Mouse (Mus musculus) erythroblast, embryonic 14.5 days (primary cell): Measurements from ENCODE around the gene Ptprt. TPM values are rescaled to one million over a fixed set of nuclear protein-coding genes. Genes with fewer than 3 reads are reported as not detected.

Experiments
- H3K27me3 ChIP-seq: 2 replicates; pipeline ENCODE4 v1.6.1; 2012; ENCODE audit warnings: inconsistent platforms; ENCODE audit not compliant: control insufficient read depth
- H3K36me3 ChIP-seq: 2 replicates; pipeline ENCODE4 v1.6.1; 2012; ENCODE audit warnings: mild to moderate bottlenecking, inconsistent platforms; ENCODE audit not compliant: control insufficient read depth
- H3K4me1 ChIP-seq: 2 replicates; pipeline ENCODE4 v1.6.1; 2012; ENCODE audit warnings: inconsistent platforms; ENCODE audit not compliant: control insufficient read depth
- H3K4me3 ChIP-seq: replicated peaks from 2 replicates; pipeline ENCODE3; 2012; ENCODE audit warnings: moderate library complexity, mild to moderate bottlenecking, inconsistent platforms
- H3K9me3 ChIP-seq: 2 replicates; pipeline ENCODE4 v1.6.1; 2012; ENCODE audit warnings: low read length, inconsistent platforms, mixed read lengths; ENCODE audit not compliant: control insufficient read depth
- GATA1 ChIP-seq: IDR thresholded peaks from 2 replicates; pipeline ENCODE4 v1.6.1; 2012; ENCODE audit warnings: low read length, inconsistent platforms, mixed read lengths
- TAL1 ChIP-seq: IDR thresholded peaks from 3 replicates; pipeline ENCODE4 v1.6.1; 2012; ENCODE audit warnings: low read length, inconsistent platforms, mixed read lengths
- polyA plus RNA-seq: library from polyadenylated mRNA; stranded (reverse); fragments of >175 nt; gene quantifications from 2 replicates; pipeline ENCODE4 v1.2.3, GENCODE M21; 2012

Ptprt gene
- polyA plus RNA-seq, 1 experiment, result not detected

DNA sequence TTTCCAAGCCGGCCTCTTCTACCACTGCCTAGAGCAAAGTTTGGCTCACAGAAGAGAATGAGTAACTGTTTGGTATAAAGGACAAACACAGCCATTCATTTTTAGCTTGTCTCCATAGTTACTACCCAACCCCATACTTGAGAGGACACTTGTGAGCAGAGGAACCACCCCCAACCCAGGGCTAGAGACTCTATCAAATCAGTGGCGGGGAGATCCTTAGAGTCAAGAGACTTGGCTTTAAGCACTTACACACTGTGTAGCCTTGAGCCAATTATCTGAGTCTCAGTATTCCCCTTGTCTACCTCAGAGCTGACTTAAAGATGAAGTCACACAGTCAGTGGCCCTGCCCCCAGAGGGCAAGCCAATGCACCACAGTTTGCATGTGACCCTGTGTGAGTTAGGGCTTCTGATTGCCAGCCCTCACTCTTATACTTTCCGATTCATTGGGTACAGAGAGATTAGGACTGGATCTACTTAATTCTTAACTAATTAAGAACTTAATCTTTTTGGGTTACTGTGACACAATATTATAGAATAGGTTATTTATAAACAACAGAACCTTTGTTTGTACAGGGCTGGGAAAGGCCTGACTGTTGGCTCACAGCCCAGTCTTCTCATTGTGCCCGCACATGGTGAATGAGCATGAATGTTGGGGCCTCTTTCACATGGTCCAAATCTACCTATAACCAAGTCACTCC is 529.2 kb downstream of the Ptprt start:
- Histone ChIP-seq H3K4me1 (no peaks in the 10 kb centered on the region), H3K36me3 (no peaks in the 10 kb centered on the region), H3K27me3 (no peaks in the 10 kb centered on the region), H3K9me3 (peaks cover 16% of the 10 kb centered on the region), H3K4me3 (no peak overlapping the region)
- TF ChIP-seq TAL1, result no peak
- no peak for TF ChIP-seq GATA1

DNA sequence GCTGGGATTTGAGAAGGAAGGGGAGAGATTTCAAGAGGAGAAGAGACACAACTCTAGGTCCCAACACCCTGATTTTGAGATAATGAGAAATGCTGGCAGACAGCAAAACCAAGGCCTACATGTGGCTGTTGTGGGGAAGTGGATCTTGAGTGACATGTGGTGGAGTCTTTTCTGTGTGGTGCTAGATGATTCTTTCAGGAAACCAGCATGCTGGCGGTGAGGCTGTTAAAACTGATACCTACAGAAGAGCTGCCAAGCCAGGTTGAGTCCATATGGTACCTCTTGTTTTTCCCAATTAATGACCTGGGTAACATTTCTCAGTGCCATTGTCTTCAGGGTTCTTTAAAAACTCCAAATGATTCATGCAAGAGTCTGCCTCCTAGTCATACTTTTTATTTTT is 531.1 kb downstream of the Ptprt start:
- TF ChIP-seq TAL1 (no peak), GATA1 (no peak)
- Histone ChIP-seq H3K27me3 (no peaks in the 10 kb centered on the region), H3K36me3 (no peaks in the 10 kb centered on the region)

DNA sequence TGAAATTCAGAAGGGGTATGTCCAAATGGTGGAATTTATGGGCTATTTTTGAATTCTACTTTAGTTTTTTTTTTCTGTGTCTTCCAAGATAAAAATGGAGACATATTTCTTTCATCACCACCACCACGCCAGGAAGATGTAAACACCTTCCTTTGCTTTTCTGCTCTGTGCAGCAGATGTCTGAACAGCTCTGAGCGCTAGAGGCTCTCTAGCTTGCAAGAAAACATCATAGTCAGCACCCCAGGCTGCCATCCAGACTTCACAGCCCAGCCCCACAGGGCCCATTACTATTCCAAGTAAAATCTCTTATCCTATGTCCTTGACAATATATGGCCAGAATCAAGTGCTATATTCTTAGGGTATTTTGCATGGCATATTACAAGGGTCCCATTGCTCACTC is 542.9 kb downstream of the Ptprt start:
- Histone ChIP-seq H3K4me1 (no peaks in the 10 kb centered on the region), H3K36me3 (no peaks in the 10 kb centered on the region), H3K27me3 (no peaks in the 10 kb centered on the region), H3K4me3 (no peak overlapping the region), H3K9me3 (peaks cover 7% of the 10 kb centered on the region; the same call in 1 of the 2 replicates)
- TF ChIP-seq TAL1, result no peak
- no peak for TF ChIP-seq GATA1

More for the DNA sequence above, 531.1 kb downstream of the Ptprt start:
- Histone ChIP-seq H3K9me3 (peaks cover 12% of the 10 kb centered on the region), H3K4me3 (no peak overlapping the region), H3K4me1 (no peaks in the 10 kb centered on the region)

DNA sequence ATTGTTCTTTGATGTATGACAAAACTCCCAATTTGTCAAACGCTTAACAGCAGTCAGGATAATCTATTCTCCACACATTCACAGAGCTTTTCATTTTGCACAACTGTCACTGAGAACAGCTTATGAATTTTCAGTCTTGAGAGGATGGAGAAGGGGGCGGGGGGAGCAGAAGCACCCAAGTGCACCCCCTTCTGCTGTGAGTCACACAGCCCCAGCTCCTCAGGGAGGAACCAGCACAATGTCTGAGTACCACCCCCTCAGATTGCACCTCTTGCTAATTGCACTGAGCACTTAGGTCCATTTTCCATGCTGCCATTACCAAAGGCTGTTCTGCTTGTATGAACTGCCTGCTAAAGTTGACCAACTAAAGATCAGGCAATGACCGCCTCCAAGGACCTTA is 578.6 kb downstream of the Ptprt start:
- peaks cover 8% of the 10 kb centered on the region; the same call in 1 of the 2 replicates for H3K9me3 ChIP-seq
- H3K36me3 ChIP-seq, result no peaks in the 10 kb centered on the region
- TF ChIP-seq GATA1, result no peak
- no peak for TF ChIP-seq TAL1
- no peaks in the 10 kb centered on the region for H3K4me1 ChIP-seq
- H3K4me3 ChIP-seq, result no peak overlapping the region
- H3K27me3 ChIP-seq, result no peaks in the 10 kb centered on the region

GRCm38 (mm10) chr2:162080717-162081398 is 580.1 kb downstream of the Ptprt start:
- no peaks in the 10 kb centered on the region for H3K4me1 ChIP-seq
- TF ChIP-seq GATA1 (no peak), TAL1 (no peak)
- H3K27me3 ChIP-seq, result no peaks in the 10 kb centered on the region
- no peaks in the 10 kb centered on the region for H3K36me3 ChIP-seq
- H3K9me3 ChIP-seq, result peaks cover 7% of the 10 kb centered on the region; the same call in 1 of the 2 replicates
- H3K4me3 ChIP-seq, result no peak overlapping the region

- no peak overlapping the region for H3K4me3 ChIP-seq
- peaks cover 10% of the 10 kb centered on the region; the same call in 1 of the 2 replicates for H3K9me3 ChIP-seq
- H3K36me3 ChIP-seq, result no peaks in the 10 kb centered on the region
- no peaks in the 10 kb centered on the region for H3K4me1 ChIP-seq
- no peaks in the 10 kb centered on the region for H3K27me3 ChIP-seq
- TF ChIP-seq TAL1, result no peak
- no peak for TF ChIP-seq GATA1
These were observed 582.2 kb downstream of the Ptprt start for GRCm38 (mm10) chr2:162078571-162079280.

- TF ChIP-seq GATA1, result no peak
- no peak for TF ChIP-seq TAL1
- no peaks in the 10 kb centered on the region for H3K27me3 ChIP-seq
- peaks cover 12% of the 10 kb centered on the region for H3K9me3 ChIP-seq
- no peaks in the 10 kb centered on the region for H3K36me3 ChIP-seq
- no peaks in the 10 kb centered on the region for H3K4me1 ChIP-seq
- H3K4me3 ChIP-seq, result no peak overlapping the region
These were observed 608.1 kb downstream of the Ptprt start for GRCm38 (mm10) chr2:162052816-162053215.

DNA sequence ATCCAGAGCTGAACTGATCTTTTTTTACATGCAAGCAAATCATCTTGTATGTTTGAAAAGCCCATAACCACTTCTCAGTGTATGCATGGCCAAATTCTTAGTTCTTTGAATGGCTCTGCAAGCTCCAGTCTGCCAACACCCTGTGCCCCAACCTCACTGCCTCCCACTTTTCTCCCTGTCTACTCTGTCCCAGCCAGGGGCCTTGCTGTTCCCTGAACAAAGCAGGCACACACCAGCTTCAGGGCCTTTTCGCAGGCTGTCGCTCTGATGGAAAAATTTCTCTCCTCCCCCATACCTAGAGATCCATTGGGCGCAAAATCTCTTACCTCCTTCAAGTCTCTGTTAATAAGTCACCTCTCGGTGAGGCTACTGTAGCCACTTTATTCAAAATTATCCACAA is 610.7 kb downstream of the Ptprt start:
- Histone ChIP-seq H3K27me3 (no peaks in the 10 kb centered on the region), H3K9me3 (peaks cover 10% of the 10 kb centered on the region), H3K36me3 (no peaks in the 10 kb centered on the region), H3K4me3 (no peak overlapping the region), H3K4me1 (no peaks in the 10 kb centered on the region)
- TF ChIP-seq GATA1, result no peak
- no peak for TF ChIP-seq TAL1

GRCm38 (mm10) chr2:162035615-162036014 is 625.3 kb downstream of the Ptprt start:
- no peaks in the 10 kb centered on the region for H3K27me3 ChIP-seq
- TF ChIP-seq TAL1 (no peak), GATA1 (no peak)
- H3K4me3 ChIP-seq, result no peak overlapping the region
- H3K9me3 ChIP-seq, result peaks cover 11% of the 10 kb centered on the region
- H3K36me3 ChIP-seq, result no peaks in the 10 kb centered on the region
- H3K4me1 ChIP-seq, result no peaks in the 10 kb centered on the region
